In the genomic region with DNA sequence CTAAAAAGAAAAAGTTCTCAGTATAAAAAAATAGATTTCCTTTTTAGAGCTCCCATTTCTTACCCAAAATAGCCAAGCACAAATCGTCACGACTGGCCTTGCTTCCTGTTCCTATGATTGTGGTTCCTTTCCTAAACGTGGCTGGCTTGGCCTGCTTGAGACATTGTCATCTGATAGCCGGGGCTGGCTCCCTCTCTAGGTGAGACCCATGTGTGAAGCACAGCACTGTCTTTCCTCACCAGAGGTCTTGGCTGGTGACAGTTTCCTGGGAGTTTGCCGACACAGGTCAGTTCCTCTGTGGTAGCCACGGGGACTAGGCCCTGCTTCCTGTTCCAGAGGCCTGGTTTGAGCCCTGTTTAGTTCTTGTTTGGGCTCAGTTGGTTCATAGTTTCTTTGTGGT, we compare ENCODE assay signal across 9 mouse cellular contexts. TPM values are rescaled to one million over a fixed set of nuclear protein-coding genes. Genes with fewer than 3 reads are reported as not detected.
DNase-seq lines count a peak whose midpoint lies in the region; ATAC-seq and TF ChIP-seq lines count a peak whose summit lies in the region.
"Had no signal": no experiment of that assay in that cellular context is flagged by ENCODE, and none has a peak within 500 bp of the region (broad histone marks: within the 10 kb centered on the region; RNA-seq: fewer than 3 reads in every experiment).

No protein-coding gene starts in this region.

- 23% methylated on average over 6 of the region's 6 CpGs for WGBS in liver, embryonic 11.5 days
- WGBS in hindbrain, embryonic 10.5 days: 61% methylated on average over 6 of the region's 6 CpGs
- 57% methylated on average over 6 of the region's 6 CpGs for WGBS in hindbrain, embryonic 12.5 days

- H3K4me2 ChIP-seq in liver, embryonic 11.5 days: no peak overlapping the region
- no peak overlapping the region for H3K4me2 ChIP-seq in hindbrain, embryonic 12.5 days (replicated peaks)
- H3K4me2 ChIP-seq: hindbrain, embryonic 15.5 days had no signal

- intact Hi-C loops in gastrocnemius, adult 2 months (cut with DNase I): no loop called here

- H3K9me3 ChIP-seq in liver, embryonic 11.5 days (ENCODE audit: control insufficient read depth, low read length): no peaks in the 10 kb centered on the region
- H3K9me3 ChIP-seq in hindbrain, embryonic 10.5 days: no peaks in the 10 kb centered on the region
- H3K9me3 ChIP-seq in hindbrain, embryonic 12.5 days (replicated peaks): no peaks in the 10 kb centered on the region
- H3K9me3 ChIP-seq: hindbrain, embryonic 15.5 days had no signal

- no peak; the same call in 1 of the 2 replicates for ATAC-seq in liver, embryonic 11.5 days (replicated peaks; ENCODE audit: low FRiP score)
- no peak for ATAC-seq in hindbrain, embryonic 12.5 days (ENCODE audit: low FRiP score)

- H3K9ac ChIP-seq in liver, embryonic 11.5 days (ENCODE audit: low read depth, low read length): no peak overlapping the region
- no peak overlapping the region for H3K9ac ChIP-seq in hindbrain, embryonic 12.5 days
- H3K9ac ChIP-seq: hindbrain, embryonic 15.5 days had no signal

- no peaks in the 10 kb centered on the region for H3K36me3 ChIP-seq in liver, embryonic 11.5 days (ENCODE audit: control insufficient read depth, insufficient read depth, low read length)
- no peaks in the 10 kb centered on the region for H3K36me3 ChIP-seq in hindbrain, embryonic 10.5 days
- no peaks in the 10 kb centered on the region for H3K36me3 ChIP-seq in hindbrain, embryonic 12.5 days
- H3K36me3 ChIP-seq: hindbrain, embryonic 15.5 days had no signal

- no peaks in the 10 kb centered on the region for H3K27me3 ChIP-seq in liver, embryonic 11.5 days (replicated peaks; ENCODE audit: control insufficient read depth, insufficient read depth, low read length)
- peaks cover 17% of the 10 kb centered on the region for H3K27me3 ChIP-seq in hindbrain, embryonic 10.5 days (ENCODE audit: insufficient read depth, poor library complexity, severe bottlenecking)
- peaks cover 15% of the 10 kb centered on the region; the same call in 1 of the 2 replicates for H3K27me3 ChIP-seq in hindbrain, embryonic 12.5 days
- H3K27me3 ChIP-seq: hindbrain, embryonic 15.5 days had no signal

- peaks cover 5% of the 10 kb centered on the region for H3K4me1 ChIP-seq in liver, embryonic 11.5 days (replicated peaks; ENCODE audit: control insufficient read depth, insufficient read depth, low read length)
- peaks cover 18% of the 10 kb centered on the region for H3K4me1 ChIP-seq in hindbrain, embryonic 10.5 days (replicated peaks)
- peaks cover 4% of the 10 kb centered on the region; the same call in 1 of the 2 replicates for H3K4me1 ChIP-seq in hindbrain, embryonic 12.5 days
- H3K4me1 ChIP-seq: hindbrain, embryonic 15.5 days had no signal

- H3K4me3 ChIP-seq in liver, embryonic 11.5 days (ENCODE audit: low read depth, low read length): no peak overlapping the region
- peak overlapping the region; percentile 41 for H3K4me3 ChIP-seq in gastrocnemius, adult 2 months
- no peak overlapping the region for H3K4me3 ChIP-seq in hindbrain, embryonic 10.5 days
- no peak overlapping the region for H3K4me3 ChIP-seq in hindbrain, embryonic 12.5 days
- H3K4me3 ChIP-seq: hindbrain, embryonic 15.5 days had no signal

- peak; percentile 20 for DNase-seq in liver
- no peak for DNase-seq in liver, embryonic 11.5 days (ENCODE audit: low spot score)
- DNase-seq in gastrocnemius, adult 2 months: peak; percentile 83
- DNase-seq in kidney, adult 11 months: peak; percentile 51
- DNase-seq in lung, postnatal 4 days: peak; percentile 55 to 57
- no peak for DNase-seq in hindbrain, embryonic 10.5 days (ENCODE audit: low spot score)
- no peak for DNase-seq in cerebellum, postnatal 36 days

- TF ChIP-seq CTCF in gastrocnemius, adult 2 months (IDR thresholded peaks at IDR 0.05): peak; percentile 18; the same call in 1 of the 2 replicates

- no peak overlapping the region for H3K27ac ChIP-seq in liver, embryonic 11.5 days (ENCODE audit: low read depth, low read length)
- peak overlapping the region; percentile 80 for H3K27ac ChIP-seq in gastrocnemius, adult 2 months
- H3K27ac ChIP-seq in hindbrain, embryonic 10.5 days: no peak overlapping the region
- no peak overlapping the region for H3K27ac ChIP-seq in hindbrain, embryonic 12.5 days
- H3K27ac ChIP-seq: hindbrain, embryonic 15.5 days had no signal

RNA-seq across cellular contexts. Expression of a gene that starts 6.8 kb away (rescaled TPM):
- polyA plus RNA-seq in liver, embryonic 11.5 days (2014; fragmentation: Nextera tagmentation; extraction: Ambion mirVana): 1.2 and 1.8 TPM in 2 replicates
- 10 to 100 TPM in 1 of 2 experiments, 1 to 10 TPM in 1; 8.6 to 15.2 TPM for total RNA-seq in gastrocnemius, adult 2 months (2021)
- 0.46 and 0.55 TPM in 2 replicates for polyA plus RNA-seq in hindbrain, embryonic 10.5 days (2016; fragmentation: Nextera tagmentation; extraction: Ambion mirVana)
- polyA plus RNA-seq in hindbrain, embryonic 12.5 days (2016; fragmentation: Nextera tagmentation; extraction: Ambion mirVana): 1.3 TPM in 2 replicates

RNA-seq across cellular contexts. Expression of a gene that starts 33.6 kb away (rescaled TPM):
- polyA plus RNA-seq in liver, embryonic 11.5 days (2014; fragmentation: Nextera tagmentation; extraction: Ambion mirVana): 40.8 and 43.8 TPM in 2 replicates
- 10 to 100 TPM; 16.1 to 23.8 TPM for total RNA-seq in gastrocnemius, adult 2 months (2021)
- 31.7 and 33.0 TPM in 2 replicates for polyA plus RNA-seq in hindbrain, embryonic 10.5 days (2016; fragmentation: Nextera tagmentation; extraction: Ambion mirVana)
- 29.3 and 30.1 TPM in 2 replicates for polyA plus RNA-seq in hindbrain, embryonic 12.5 days (2016; fragmentation: Nextera tagmentation; extraction: Ambion mirVana)

Comparison
In these comparisons a context has a peak if more than half of its experiments do, and no peak if none do; other contexts are left out.
1. DNase-seq: peak in liver (single experiment), gastrocnemius, adult 2 months (single experiment), kidney, adult 11 months (single experiment) and lung, postnatal 4 days (2 of 2); none in liver, embryonic 11.5 days (single experiment), hindbrain, embryonic 10.5 days (single experiment) and cerebellum, postnatal 36 days (0 of 2).